Mouse (Mus musculus) heart, postnatal 0 days (tissue): ENCODE results near the gene Rpl22. TPM values are rescaled to one million over a fixed set of nuclear protein-coding genes. Genes with fewer than 3 reads are reported as not detected.

Source experiments
- ATAC-seq: fragments of 200-750 bp; cut with Nextera tagmentation; 2 replicates; pipeline ENCODE4 v1.8.0; 2017; ENCODE audit warnings: low read depth, moderate number of reproducible peaks, moderate library complexity; ENCODE audit not compliant: insufficient read depth
- DNase-seq: peaks from one replicate; pipeline ENCODE4 v3.0.0-alpha.2; 2016; ENCODE audit warnings: low spot score
- H3K27ac ChIP-seq: fragments of 300-500 bp; sonication (generic); 2 replicates; pipeline ENCODE4 v1.5.1; 2014; ENCODE audit warnings: low read depth, mild to moderate bottlenecking
- H3K27me3 ChIP-seq: fragments of 300-500 bp; sonication (generic); 2 replicates; pipeline ENCODE4 v1.6.1; 2014; ENCODE audit warnings: low read length, mixed read lengths; ENCODE audit not compliant: control insufficient read depth, insufficient read depth
- H3K36me3 ChIP-seq: fragments of 300-500 bp; sonication (generic); replicated peaks from 2 replicates; pipeline ENCODE4 v1.6.1; 2014; ENCODE audit warnings: low read length, mixed read lengths; ENCODE audit not compliant: control insufficient read depth, insufficient read depth
- H3K4me1 ChIP-seq: fragments of 300-500 bp; sonication (generic); 2 replicates; pipeline ENCODE4 v1.6.1; 2014; ENCODE audit warnings: antibody characterized with exemption; ENCODE audit not compliant: control insufficient read depth, insufficient read depth
- H3K4me2 ChIP-seq: fragments of 300-500 bp; sonication (generic); 2 replicates; pipeline ENCODE4 v1.6.1; 2014; ENCODE audit warnings: low read depth, mild to moderate bottlenecking, low read length, moderate library complexity
- H3K4me3 ChIP-seq: fragments of 300-500 bp; sonication (generic); 2 replicates; pipeline ENCODE4 v1.5.1; 2014; ENCODE audit warnings: low read depth, low read length
- H3K9ac ChIP-seq: fragments of 300-500 bp; sonication (generic); replicated peaks from 2 replicates; pipeline ENCODE4 v1.6.1; 2014; ENCODE audit warnings: low read depth, low read length, mixed read lengths
- H3K9me3 ChIP-seq: fragments of 300-500 bp; sonication (generic); replicated peaks from 2 replicates; pipeline ENCODE4 v1.6.1; 2016; ENCODE audit warnings: low read length; ENCODE audit not compliant: control insufficient read depth
- CTCF ChIP-seq: IDR thresholded peaks from 2 replicates; pipeline ENCODE4 v1.5.1; 2016; ENCODE audit warnings: antibody characterized with exemption, control low read depth, low read depth
- EP300 ChIP-seq: IDR thresholded peaks from 2 replicates; pipeline ENCODE4 v1.6.1; 2016; ENCODE audit warnings: antibody characterized with exemption, low read depth
- WGBS: fragments of 180-500 bp; shearing (Covaris S2); extraction: QIAGEN DNeasy Blood & Tissue Kit; methylation state at CpG from one replicate; pipeline ENCODE4 v1.1.7; 2014; 5-methylcytosine and 5-hydroxymethylcytosine counted together
- polyA plus RNA-seq: library from polyadenylated mRNA; unstranded; fragments of >200 nt; fragmentation: Nextera tagmentation; extraction: Ambion mirVana; gene quantifications from 2 replicates; pipeline ENCODE4 v1.2.1, GENCODE M21; 2015
- total RNA-seq: library from RNA; depleted of rRNA; stranded (reverse); fragments of >200 nt; gene quantifications from 2 replicates; pipeline ENCODE4 v1.2.3, GENCODE M21; 2014; ENCODE audit warnings: low replicate concordance

Gene Rpl22
- total and polyA plus RNA-seq, 2 experiments from 2014 or later = 118 to 224 TPM

GRCm38 (mm10) chr4:152350722-152351421 lies 25.3 kb downstream of the Rpl22 start:
- no peaks in the 10 kb centered on the region for H3K36me3 ChIP-seq
- H3K27me3 ChIP-seq = peaks cover 47% of the 10 kb centered on the region
- H3K4me2 ChIP-seq = no peak overlapping the region
- H3K9ac ChIP-seq = no peak overlapping the region
- 26% methylated on average over 8 of the region's 8 CpGs for WGBS
- ATAC-seq = no peak
- no peak overlapping the region for H3K4me3 ChIP-seq
- no peak for TF ChIP-seq CTCF
- TF ChIP-seq EP300 = no peak
- no peaks in the 10 kb centered on the region for H3K9me3 ChIP-seq
- DNase-seq = no peak
- no peaks in the 10 kb centered on the region for H3K4me1 ChIP-seq
- no peak overlapping the region for H3K27ac ChIP-seq

- TF ChIP-seq CTCF = no peak
- no peak for TF ChIP-seq EP300
- DNase-seq = no peak
- Histone ChIP-seq H3K9me3 (no peaks in the 10 kb centered on the region), H3K4me1 (no peaks in the 10 kb centered on the region), H3K27me3 (peaks cover 44% of the 10 kb centered on the region), H3K36me3 (no peaks in the 10 kb centered on the region), H3K9ac (no peak overlapping the region), H3K4me2 (no peak overlapping the region), H3K4me3 (no peak overlapping the region), H3K27ac (no peak overlapping the region)
- 13% methylated on average over 14 of the region's 14 CpGs for WGBS
- no peak for ATAC-seq
Measured at GRCm38 (mm10) chr4:152351422-152352305, 26.1 kb downstream of the Rpl22 start.

GRCm38 (mm10) chr4:152353886-152354637 lies 28.5 kb downstream of the Rpl22 start:
- peaks cover 36% of the 10 kb centered on the region for H3K27me3 ChIP-seq
- no peak overlapping the region for H3K27ac ChIP-seq
- H3K36me3 ChIP-seq = no peaks in the 10 kb centered on the region
- H3K4me2 ChIP-seq = no peak overlapping the region
- 74% methylated on average over 14 of the region's 14 CpGs for WGBS
- no peak for ATAC-seq
- H3K4me3 ChIP-seq = no peak overlapping the region
- no peak overlapping the region for H3K9ac ChIP-seq
- H3K4me1 ChIP-seq = no peaks in the 10 kb centered on the region
- TF ChIP-seq CTCF (no peak), EP300 (no peak)
- no peaks in the 10 kb centered on the region for H3K9me3 ChIP-seq
- DNase-seq = no peak

GRCm38 (mm10) chr4:152355672-152356071 lies 30.1 kb downstream of the Rpl22 start:
- ATAC-seq = no peak
- Histone ChIP-seq H3K36me3 (no peaks in the 10 kb centered on the region), H3K4me1 (no peaks in the 10 kb centered on the region), H3K27ac (no peak overlapping the region), H3K4me3 (no peak overlapping the region), H3K27me3 (peaks cover 35% of the 10 kb centered on the region), H3K9me3 (no peaks in the 10 kb centered on the region), H3K9ac (no peak overlapping the region), H3K4me2 (no peak overlapping the region)
- no peak for TF ChIP-seq CTCF
- TF ChIP-seq EP300 = no peak
- no peak for DNase-seq
- 70% methylated on average over 7 of the region's 7 CpGs for WGBS

- Histone ChIP-seq H3K27me3 (peaks cover 26% of the 10 kb centered on the region), H3K36me3 (no peaks in the 10 kb centered on the region), H3K4me3 (no peak overlapping the region), H3K9ac (no peak overlapping the region), H3K4me1 (no peaks in the 10 kb centered on the region), H3K4me2 (no peak overlapping the region), H3K9me3 (no peaks in the 10 kb centered on the region), H3K27ac (no peak overlapping the region)
- WGBS = 8% methylated on average over 9 of the region's 11 CpGs
- no peak for TF ChIP-seq CTCF
- no peak for TF ChIP-seq EP300
- no peak for DNase-seq
- ATAC-seq = no peak
Measured at GRCm38 (mm10) chr4:152359700-152360099, 34.2 kb downstream of the Rpl22 start.
